ENCODE assay signal across 16 mouse cellular contexts in the genomic region with DNA sequence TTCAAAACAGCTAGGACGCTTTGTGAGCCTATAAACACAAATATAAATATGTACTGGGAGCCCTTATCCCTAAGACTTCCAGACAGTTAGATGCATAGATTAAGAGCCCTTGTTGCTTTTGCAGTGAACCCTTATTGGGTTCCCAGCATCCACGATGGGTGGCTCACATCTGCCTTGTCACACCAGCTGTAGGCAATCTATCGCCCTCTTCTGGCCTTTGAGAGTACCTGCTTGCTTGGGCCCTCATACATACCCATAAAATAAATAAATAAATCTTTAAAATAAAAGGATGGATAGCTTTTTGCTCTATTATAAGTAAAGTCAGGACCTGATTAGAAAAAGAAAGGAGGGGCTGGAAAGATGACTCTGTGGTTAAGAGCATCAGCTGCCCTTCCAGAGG. TPM values are rescaled to one million over a fixed set of nuclear protein-coding genes. Genes with fewer than 3 reads are reported as not detected.
DNase-seq lines count a peak whose midpoint lies in the region; ATAC-seq and TF ChIP-seq lines count a peak whose summit lies in the region.
"Had no signal": no experiment of that assay in that cellular context is flagged by ENCODE, and none has a peak within 500 bp of the region (broad histone marks: within the 10 kb centered on the region; RNA-seq: fewer than 3 reads in every experiment).

No protein-coding gene starts in this region.

- TF ChIP-seq POLR2A in liver, adult 2 months (IDR thresholded peaks at IDR 0.05; ENCODE audit: extremely low read depth, insufficient read depth, low read length) = no peak
- no peak for TF ChIP-seq POLR2A in MEL (IDR thresholded peaks at IDR 0.05; ENCODE audit: control insufficient read depth in 1 of 2, insufficient read depth in 1 of 2, low read depth in 1 of 2, low read length in 2 of 2, poor library complexity in 1 of 2)

- peak; percentile 37; the same call in 1 of the 2 replicates for TF ChIP-seq CTCF in liver, adult 2 months (IDR thresholded peaks at IDR 0.05; ENCODE audit: low read depth, low read length)
- TF ChIP-seq CTCF in E14TG2a.4 (conservative IDR thresholded peaks at IDR 0.05; ENCODE audit: low read length) (peak; percentile 62), MEL (IDR thresholded peaks at IDR 0.05 in 2 of 3, conservative IDR thresholded peaks at IDR 0.05 in 1 of 3; ENCODE audit: control insufficient read depth in 1 of 3, insufficient read depth in 1 of 3, low read depth in 2 of 3, low read length in 3 of 3, poor library complexity in 1 of 3, severe bottlenecking in 1 of 3) (peak; percentile 44 to 68 (median 62); a peak in 5 of 6 replicates)

- WGBS in liver, adult 2 months = 92% methylated on average over 3 of the region's 3 CpGs
- WGBS in liver, embryonic 11.5 days = 95% methylated on average over 3 of the region's 3 CpGs

- no peak overlapping the region for H3K4me3 ChIP-seq in liver, adult 2 months (ENCODE audit: insufficient read depth, low read depth, low read length)
- no peak overlapping the region for H3K4me3 ChIP-seq in liver, embryonic 11.5 days (ENCODE audit: low read depth, low read length)
- H3K4me3 ChIP-seq in E14TG2a.4 (replicated peaks; ENCODE audit: low read length) (no peak overlapping the region), MEL (ENCODE audit: control insufficient read depth in 1 of 2, insufficient read depth in 1 of 2, low read depth in 2 of 2, low read length in 2 of 2) (no peak overlapping the region)
- H3K4me3 ChIP-seq: embryonic facial prominence, embryonic 15.5 days; forebrain, embryonic 15.5 days; liver, embryonic 15.5 days had no signal

- TF ChIP-seq EP300 in MEL (IDR thresholded peaks at IDR 0.05; ENCODE audit: low read depth in 1 of 2, low read length in 2 of 2) = no peak

- no peaks in the 10 kb centered on the region for H3K36me3 ChIP-seq in liver, adult 2 months (ENCODE audit: control insufficient read depth, insufficient read depth, low read length)
- H3K36me3 ChIP-seq in liver, embryonic 11.5 days (ENCODE audit: control insufficient read depth, insufficient read depth, low read length) = peaks cover 20% of the 10 kb centered on the region
- H3K36me3 ChIP-seq in E14TG2a.4 (ENCODE audit: insufficient read depth, low read length) (peaks cover 96% of the 10 kb centered on the region), MEL (ENCODE audit: control insufficient read depth in 1 of 2, insufficient read depth in 2 of 2, low read length in 2 of 2) (peaks cover 0 to 11% of the 10 kb centered on the region in 2 experiments; a peak in 3 of 4 replicates)
- H3K36me3 ChIP-seq: forebrain, embryonic 15.5 days had no signal

- no peak overlapping the region for H3K9ac ChIP-seq in liver, adult 2 months (ENCODE audit: low read depth, low read length)
- H3K9ac ChIP-seq in liver, embryonic 11.5 days (ENCODE audit: low read depth, low read length) = no peak overlapping the region
- no peak overlapping the region for H3K9ac ChIP-seq in MEL (ENCODE audit: control insufficient read depth, low read depth, low read length, poor library complexity, severe bottlenecking)
- H3K9ac ChIP-seq: embryonic facial prominence, embryonic 15.5 days; forebrain, embryonic 15.5 days; liver, embryonic 15.5 days had no signal

- no peak for DNase-seq in liver, adult 2 months (ENCODE audit: extremely low read depth, low read depth, low spot score)
- no peak for DNase-seq in liver, embryonic 11.5 days (ENCODE audit: low spot score)
- DNase-seq in MEL (ENCODE audit: low read depth, low spot score) = peak; percentile 66
- peak; percentile 16 for DNase-seq in naive thymus-derived CD4-positive, alpha-beta T cell, adult 2 months (ENCODE audit: low read depth)
- DNase-seq in adrenal gland, postnatal 14 days = no peak
- no peak for DNase-seq in kidney, adult 11 months
- DNase-seq: cerebellum, postnatal 14 days; heart, postnatal 10 days; kidney, postnatal 25 days; thymus, postnatal 36 days had no signal

- peaks cover 3% of the 10 kb centered on the region; the same call in 1 of the 2 replicates for H3K4me1 ChIP-seq in liver, adult 2 months (ENCODE audit: control insufficient read depth, insufficient read depth, low read length)
- peaks cover 11% of the 10 kb centered on the region for H3K4me1 ChIP-seq in liver, embryonic 11.5 days (replicated peaks; ENCODE audit: control insufficient read depth, insufficient read depth, low read length)
- H3K4me1 ChIP-seq in E14TG2a.4 (replicated peaks; ENCODE audit: low read depth, low read length) = peaks cover 93% of the 10 kb centered on the region
- peaks cover 8 to 14% of the 10 kb centered on the region in 2 experiments for H3K4me1 ChIP-seq in MEL (ENCODE audit: control insufficient read depth in 1 of 2, insufficient read depth in 2 of 2, low read length in 2 of 2)

- H3K9me3 ChIP-seq in liver, embryonic 11.5 days (ENCODE audit: control insufficient read depth, low read length) = no peaks in the 10 kb centered on the region
- no peaks in the 10 kb centered on the region; the same call in 1 of the 2 replicates for H3K9me3 ChIP-seq in E14TG2a.4 (ENCODE audit: low read length)
- no peaks in the 10 kb centered on the region for H3K9me3 ChIP-seq in MEL (replicated peaks; ENCODE audit: insufficient read depth, low read length)
- H3K9me3 ChIP-seq: embryonic facial prominence, embryonic 15.5 days; forebrain, embryonic 15.5 days; liver, embryonic 15.5 days had no signal

- H3K27ac ChIP-seq in liver, adult 2 months (replicated peaks; ENCODE audit: insufficient read depth, low read depth, low read length) = no peak overlapping the region
- H3K27ac ChIP-seq in liver, embryonic 11.5 days (ENCODE audit: low read depth, low read length) = no peak overlapping the region
- H3K27ac ChIP-seq in MEL (ENCODE audit: control insufficient read depth, low read depth, low read length) = no peak overlapping the region; the same call in 1 of the 2 replicates
- H3K27ac ChIP-seq: liver, embryonic 15.5 days had no signal

- TF ChIP-seq RAD21 in MEL (IDR thresholded peaks at IDR 0.05; ENCODE audit: low read depth, low read length) = peak; percentile 27

- no peaks in the 10 kb centered on the region for H3K27me3 ChIP-seq in liver, adult 2 months (ENCODE audit: control insufficient read depth, insufficient read depth, low read length)
- no peaks in the 10 kb centered on the region for H3K27me3 ChIP-seq in liver, embryonic 11.5 days (replicated peaks; ENCODE audit: control insufficient read depth, insufficient read depth, low read length)
- H3K27me3 ChIP-seq in E14TG2a.4 (ENCODE audit: insufficient read depth, low read length) = no peaks in the 10 kb centered on the region
- no peaks in the 10 kb centered on the region for H3K27me3 ChIP-seq in MEL (ENCODE audit: control insufficient read depth in 1 of 2, insufficient read depth in 2 of 2, low read length in 2 of 2)
- H3K27me3 ChIP-seq: embryonic facial prominence, embryonic 15.5 days; forebrain, embryonic 15.5 days; liver, embryonic 15.5 days had no signal

- H3K79me2 ChIP-seq in liver, adult 2 months (ENCODE audit: control insufficient read depth, insufficient read depth, low read length) = no peaks in the 10 kb centered on the region
- H3K79me2 ChIP-seq in MEL (ENCODE audit: control insufficient read depth, insufficient read depth, low read length, poor library complexity) = no peaks in the 10 kb centered on the region

- no peak overlapping the region for H3K4me2 ChIP-seq in liver, embryonic 11.5 days
- H3K4me2 ChIP-seq: embryonic facial prominence, embryonic 15.5 days; forebrain, embryonic 15.5 days; liver, embryonic 15.5 days had no signal

- no peak for ATAC-seq in liver, embryonic 11.5 days (replicated peaks; ENCODE audit: low FRiP score)
- ATAC-seq: forebrain, embryonic 15.5 days; hindbrain, embryonic 16.5 days had no signal

RNA-seq across cellular contexts. Expression of a gene that starts 9.8 kb away (rescaled TPM):
- 0.27 TPM in 1 of 2 replicates, not detected in the other for total RNA-seq in liver, adult 2 months (2014; rRNA removed)
- polyA plus RNA-seq in liver, adult 2 months (2012; rRNA removed) = 0.20 and 0.38 TPM in 2 replicates
- polyA plus RNA-seq in liver, embryonic 11.5 days (2014; fragmentation: Nextera tagmentation; extraction: Ambion mirVana) = 28.2 and 29.4 TPM in 2 replicates
- 19.5 and 20.0 TPM in 2 replicates for total RNA-seq in MEL (2012; rRNA removed)
- polyA plus RNA-seq in MEL (2012; ENCODE audit: insufficient read depth in 1 of 2, insufficient read length in 2 of 2, low read depth in 1 of 2, low replicate concordance in 2 of 2, missing spikeins in 1 of 2) = 10 to 100 TPM; 36.2 to 51.7 TPM
- total RNA-seq in adrenal gland, postnatal 14 days (2021) = 1.7 and 2.3 TPM in 2 replicates

RNA-seq across cellular contexts. Expression of a gene that starts 10.0 kb away (rescaled TPM):
- 0.09 TPM in 1 of 2 replicates, not detected in the other for total RNA-seq in liver, adult 2 months (2014; rRNA removed)
- 0.16 and 0.20 TPM in 2 replicates for polyA plus RNA-seq in liver, adult 2 months (2012; rRNA removed)
- 0.05 and 0.12 TPM in 2 replicates for polyA plus RNA-seq in liver, embryonic 11.5 days (2014; fragmentation: Nextera tagmentation; extraction: Ambion mirVana)
- total RNA-seq in MEL (2012; rRNA removed) = 3.9 and 4.4 TPM in 2 replicates
- polyA plus RNA-seq in MEL (2012; ENCODE audit: insufficient read depth in 1 of 2, insufficient read length in 2 of 2, low read depth in 1 of 2, low replicate concordance in 2 of 2, missing spikeins in 1 of 2) = 1 to 10 TPM in 1 of 2 experiments, not detected in 1; 8.5 TPM
- 0.11 and 0.19 TPM in 2 replicates for total RNA-seq in adrenal gland, postnatal 14 days (2021)
- polyA plus RNA-seq: forebrain, embryonic 15.5 days; neural tube, embryonic 11.5 days had no signal

RNA-seq across cellular contexts. Expression of a gene that starts 26.2 kb away (rescaled TPM):
- 18.1 and 19.0 TPM in 2 replicates for total RNA-seq in liver, adult 2 months (2014; rRNA removed)
- 33.5 and 34.2 TPM in 2 replicates for polyA plus RNA-seq in liver, adult 2 months (2012; rRNA removed)
- polyA plus RNA-seq in liver, embryonic 11.5 days (2014; fragmentation: Nextera tagmentation; extraction: Ambion mirVana) = 41.6 and 44.8 TPM in 2 replicates
- 27.0 and 29.3 TPM in 2 replicates for total RNA-seq in MEL (2012; rRNA removed)
- polyA plus RNA-seq in MEL (2012; ENCODE audit: insufficient read depth in 1 of 2, insufficient read length in 2 of 2, low read depth in 1 of 2, low replicate concordance in 2 of 2, missing spikeins in 1 of 2) = 10 to 100 TPM in 1 of 2 experiments, not detected in 1; 40.5 TPM
- 40.1 and 40.4 TPM in 2 replicates for total RNA-seq in adrenal gland, postnatal 14 days (2021)

RNA-seq across cellular contexts. Expression of a gene that starts 28.6 kb away (rescaled TPM):
- 15.9 and 25.0 TPM in 2 replicates for total RNA-seq in liver, adult 2 months (2014; rRNA removed)
- polyA plus RNA-seq in liver, adult 2 months (2012; rRNA removed) = 38.2 and 60.5 TPM in 2 replicates
- 23.8 and 26.0 TPM in 2 replicates for polyA plus RNA-seq in liver, embryonic 11.5 days (2014; fragmentation: Nextera tagmentation; extraction: Ambion mirVana)
- 9.1 and 10.4 TPM in 2 replicates for total RNA-seq in MEL (2012; rRNA removed)
- 10 to 100 TPM in 1 of 2 experiments, not detected in 1; 29.3 TPM for polyA plus RNA-seq in MEL (2012; ENCODE audit: insufficient read depth in 1 of 2, insufficient read length in 2 of 2, low read depth in 1 of 2, low replicate concordance in 2 of 2, missing spikeins in 1 of 2)
- 81.1 and 83.7 TPM in 2 replicates for total RNA-seq in adrenal gland, postnatal 14 days (2021)

RNA-seq across cellular contexts. Expression of a gene that starts 37.9 kb away (rescaled TPM):
- total RNA-seq in liver, adult 2 months (2014; rRNA removed) = 7.1 and 8.5 TPM in 2 replicates
- 16.8 and 20.6 TPM in 2 replicates for polyA plus RNA-seq in liver, adult 2 months (2012; rRNA removed)
- 11.4 and 14.7 TPM in 2 replicates for polyA plus RNA-seq in liver, embryonic 11.5 days (2014; fragmentation: Nextera tagmentation; extraction: Ambion mirVana)
- total RNA-seq in MEL (2012; rRNA removed) = 40.5 and 46.7 TPM in 2 replicates
- 10 to 100 TPM; 39.4 to 53.0 TPM for polyA plus RNA-seq in MEL (2012; ENCODE audit: insufficient read depth in 1 of 2, insufficient read length in 2 of 2, low read depth in 1 of 2, low replicate concordance in 2 of 2, missing spikeins in 1 of 2)
- 47.9 and 53.4 TPM in 2 replicates for total RNA-seq in adrenal gland, postnatal 14 days (2021)

Comparison
In these comparisons a context has a peak if more than half of its experiments do, and no peak if none do; other contexts are left out.
1. DNase-seq: peak in MEL (single experiment) and naive thymus-derived CD4-positive, alpha-beta T cell, adult 2 months (single experiment); none in liver, adult 2 months (single experiment), liver, embryonic 11.5 days (single experiment), adrenal gland, postnatal 14 days (single experiment) and kidney, adult 11 months (single experiment).
2. Peak in every context shown above with its lines, with median percentiles within 50 percentile points of each other: CTCF ChIP-seq.